Mouse (Mus musculus) small intestine, adult 2 months (tissue): Measurements from ENCODE around the gene Stau1.
"Not testable (repeated sequence)": the region's sequence is repeated elsewhere in the genome, so short reads cannot be mapped to it uniquely, and the experiment has no call there.

Experiments used
- CTCF ChIP-seq: fragments of 200-500 bp; IDR thresholded peaks from 2 replicates; pipeline ENCODE4 v1.5.1; 2012; ENCODE audit warnings: low read depth, mild to moderate bottlenecking, control low read depth, inconsistent platforms, low read length, moderate library complexity, mixed read lengths; ENCODE audit not compliant: insufficient replicate concordance, insufficient read length; ENCODE audit errors: extremely low read depth
- POLR2A ChIP-seq: fragments of 200-500 bp; IDR thresholded peaks from 2 replicates; pipeline ENCODE4 v1.6.1; 2012; ENCODE audit warnings: low read depth, mild to moderate bottlenecking, control low read depth, inconsistent platforms, low read length, moderate library complexity

- TF ChIP-seq POLR2A, CTCF: not testable (repeated sequence)
These were observed 11.5 kb upstream of the Stau1 start for GRCm38 (mm10) chr2:167007565-167007964.
